Mouse (Mus musculus): ENCODE measurements around the gene Tat.

- TF ChIP-seq CTCF (IDR thresholded peaks at IDR 0.05; ENCODE audit: borderline replicate concordance, control insufficient read depth, extremely low read depth, insufficient read depth, low read length, poor library complexity) (no peak), POLR2A (IDR thresholded peaks at IDR 0.05; ENCODE audit: control insufficient read depth, extremely low read depth, insufficient read depth, low read length, poor library complexity) (no peak)
These were observed 16.2 kb downstream of the Tat start for GRCm38 (mm10) chr8:110006312-110007023.

Measured in thymus, adult 2 months (tissue).